Mouse (Mus musculus) kidney, adult 11 months (tissue): Measurements from ENCODE around the gene 1700020A23Rik.

Experiments
- DNase-seq: peaks from one replicate; pipeline ENCODE4 v3.0.0; 2022

Gene 1700020A23Rik

DNA sequence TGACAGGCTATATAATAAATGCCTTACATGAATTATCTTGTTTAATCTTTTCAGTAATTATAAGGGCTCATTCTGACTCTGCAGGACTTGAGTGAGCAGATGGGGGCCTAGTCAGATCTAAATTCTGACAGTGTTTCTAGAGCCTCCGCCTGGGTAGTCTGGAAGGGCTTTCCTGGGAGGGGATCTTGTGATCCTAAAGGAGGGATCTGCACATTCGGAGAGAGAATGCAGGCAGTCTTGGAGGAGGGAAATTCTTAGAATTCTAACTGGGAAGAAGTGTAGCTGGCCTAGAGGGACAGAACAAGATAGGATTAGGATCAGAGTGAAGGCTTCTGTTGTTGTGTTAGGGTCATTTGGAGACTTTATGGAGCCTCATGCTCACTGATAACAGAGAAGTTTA, 47.2 kb downstream of the 1700020A23Rik start:
- DNase-seq, result no peak

DNA sequence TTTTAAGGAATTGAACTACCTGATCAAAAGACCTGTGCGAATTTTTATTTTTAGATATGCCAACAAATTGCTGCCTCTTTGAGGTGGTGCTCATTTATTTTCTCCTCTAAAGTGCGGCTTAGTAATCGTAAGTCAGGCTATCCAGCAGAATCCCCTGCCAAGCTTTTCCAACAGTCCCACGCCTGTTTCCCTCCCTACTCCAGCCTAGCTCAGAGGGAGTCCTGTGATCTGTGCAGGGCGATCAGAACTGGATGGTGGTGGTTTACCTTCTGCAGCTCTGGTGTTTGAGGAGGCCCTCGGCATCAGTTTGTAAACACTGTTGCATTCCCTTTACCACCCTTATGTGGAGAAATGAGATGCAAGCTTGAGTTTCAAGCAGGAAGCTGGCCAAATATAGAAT, 48.4 kb downstream of the 1700020A23Rik start:
- no peak for DNase-seq

DNA sequence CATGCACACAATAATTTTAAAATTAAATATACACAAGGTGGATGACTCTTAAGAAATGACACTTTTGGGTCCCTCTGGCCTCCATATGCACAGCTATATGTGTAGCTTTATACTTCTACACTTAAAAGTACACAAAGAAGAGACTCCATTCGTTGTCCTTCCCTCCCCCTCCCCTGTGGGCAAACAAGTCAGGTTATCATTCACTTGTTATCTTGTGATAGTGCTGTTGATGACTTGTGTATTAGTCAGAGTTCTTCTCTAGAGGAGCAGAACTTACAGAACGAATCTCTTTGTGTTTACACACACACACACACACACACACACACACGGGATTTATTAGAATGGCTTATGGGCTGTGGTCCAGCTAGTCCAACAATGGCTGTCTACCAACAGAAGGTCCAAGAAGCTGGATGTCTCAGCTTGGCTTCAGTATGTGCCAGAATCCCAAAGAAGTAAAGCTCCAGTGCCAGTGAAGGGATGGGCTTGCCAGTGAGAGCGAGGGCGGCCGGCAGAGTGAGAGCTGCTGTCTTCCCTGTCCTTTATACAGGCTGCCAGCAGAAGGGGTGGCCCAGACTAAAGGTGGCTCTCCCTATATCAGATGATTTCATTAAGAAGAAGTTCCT, 49.8 kb downstream of the 1700020A23Rik start:
- no peak for DNase-seq
